Mouse (Mus musculus): ENCODE results near the gene Wasl. TPM values are rescaled to one million over a fixed set of nuclear protein-coding genes. Genes with fewer than 3 reads are reported as not detected.
A peak's percentile ranks its signal among the peaks of the same experiment; 100 is the strongest.

The Wasl gene
- polyA plus RNA-seq, 1 experiment from 2014 or later, result 48.4 TPM

DNA sequence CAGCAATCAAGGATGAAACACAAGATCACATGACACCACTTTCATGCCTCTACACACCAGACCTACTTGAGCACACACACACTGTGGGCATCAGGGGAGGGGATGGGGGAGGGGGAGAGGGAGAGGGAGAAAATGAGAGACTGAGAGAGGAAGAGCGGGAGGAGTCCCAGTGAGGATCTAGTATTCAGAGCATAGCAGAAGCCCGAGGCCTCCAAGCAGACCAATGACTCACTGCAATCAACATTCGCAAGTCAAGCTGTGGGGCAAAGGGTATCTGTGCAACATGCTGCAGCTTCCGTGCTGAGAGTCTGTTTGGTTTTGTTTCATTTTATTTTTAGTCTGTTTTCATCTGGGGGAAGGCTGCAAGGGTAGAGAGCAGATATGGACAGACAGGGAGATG, 32.7 kb downstream of the Wasl start:
- ATAC-seq (ENCODE audit: low FRiP score), result no peak
- Histone ChIP-seq H3K27me3 (ENCODE audit: control insufficient read depth, insufficient read depth, low read length) (no peaks in the 10 kb centered on the region), H3K36me3 (replicated peaks; ENCODE audit: control insufficient read depth, insufficient read depth) (peaks cover 18% of the 10 kb centered on the region), H3K4me2 (replicated peaks) (no peak overlapping the region), H3K27ac (no peak overlapping the region), H3K9me3 (ENCODE audit: control insufficient read depth, low read length) (no peaks in the 10 kb centered on the region), H3K4me3 (replicated peaks; ENCODE audit: low read length) (no peak overlapping the region), H3K4me1 (replicated peaks; ENCODE audit: control insufficient read depth, insufficient read depth, low read length) (no peaks in the 10 kb centered on the region), H3K9ac (no peak overlapping the region)
- 84% methylated on average over 4 of the region's 4 CpGs for WGBS
- no peak for DNase-seq (ENCODE audit: low spot score)

DNA sequence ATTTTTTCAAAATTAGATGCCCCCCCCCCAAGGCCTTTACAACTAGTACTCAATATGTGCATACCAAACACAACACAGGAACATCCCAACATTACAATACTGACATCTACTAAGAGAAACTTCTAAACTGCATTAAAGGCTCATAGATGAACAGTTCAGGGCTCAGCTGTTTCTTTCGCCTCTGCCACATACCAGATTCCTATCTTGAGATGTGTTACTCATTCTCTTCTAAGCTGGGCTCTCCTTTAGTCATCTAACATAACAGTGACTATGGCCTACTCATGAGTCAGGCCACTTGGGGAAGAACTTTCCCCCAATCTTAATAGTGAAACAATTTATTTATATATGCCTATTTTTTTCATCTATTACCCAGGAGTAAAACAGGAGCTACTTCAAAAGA, 36.3 kb downstream of the Wasl start:
- 79% methylated on average over 1 of the region's 1 CpGs for WGBS
- DNase-seq (ENCODE audit: low spot score) (no peak), ATAC-seq (ENCODE audit: low FRiP score) (no peak)
- Histone ChIP-seq H3K36me3 (replicated peaks; ENCODE audit: control insufficient read depth, insufficient read depth) (peaks cover 26% of the 10 kb centered on the region), H3K9ac (no peak overlapping the region), H3K9me3 (ENCODE audit: control insufficient read depth, low read length) (no peaks in the 10 kb centered on the region), H3K4me2 (replicated peaks) (no peak overlapping the region), H3K27ac (no peak overlapping the region), H3K27me3 (ENCODE audit: control insufficient read depth, insufficient read depth, low read length) (no peaks in the 10 kb centered on the region), H3K4me3 (replicated peaks; ENCODE audit: low read length) (no peak overlapping the region), H3K4me1 (replicated peaks; ENCODE audit: control insufficient read depth, insufficient read depth, low read length) (no peaks in the 10 kb centered on the region)

DNA sequence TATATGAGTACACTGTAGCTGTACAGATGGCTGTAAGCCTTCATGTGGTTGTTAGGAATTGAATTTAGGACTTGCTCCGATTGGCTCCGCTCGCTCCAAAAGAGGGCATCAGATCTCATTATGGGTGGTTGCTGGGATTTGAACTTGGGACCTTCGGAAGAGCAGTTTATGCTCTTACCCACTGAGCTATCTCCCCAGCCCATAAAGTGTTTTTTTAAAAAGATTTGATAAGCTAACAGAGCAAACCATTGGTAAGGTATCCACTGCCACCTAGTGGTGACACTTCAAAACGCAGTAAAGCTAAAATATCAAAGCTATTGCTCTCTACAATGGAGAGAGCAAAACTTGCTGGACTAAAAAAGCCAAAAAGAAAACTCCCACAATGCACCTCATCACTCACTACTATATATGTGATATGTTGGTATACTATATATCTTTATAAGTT, 37.2 kb downstream of the Wasl start:
- H3K9ac ChIP-seq, result no peak overlapping the region
- no peaks in the 10 kb centered on the region for H3K27me3 ChIP-seq (ENCODE audit: control insufficient read depth, insufficient read depth, low read length)
- WGBS, result 71% methylated on average over 5 of the region's 5 CpGs
- H3K27ac ChIP-seq, result no peak overlapping the region
- H3K4me2 ChIP-seq (replicated peaks), result no peak overlapping the region
- ATAC-seq (ENCODE audit: low FRiP score) (peak; percentile 65; the same call in 1 of the 2 replicates), DNase-seq (ENCODE audit: low spot score) (peak; percentile 85)
- peaks cover 24% of the 10 kb centered on the region for H3K36me3 ChIP-seq (replicated peaks; ENCODE audit: control insufficient read depth, insufficient read depth)
- no peaks in the 10 kb centered on the region for H3K4me1 ChIP-seq (replicated peaks; ENCODE audit: control insufficient read depth, insufficient read depth, low read length)
- H3K9me3 ChIP-seq (ENCODE audit: control insufficient read depth, low read length), result no peaks in the 10 kb centered on the region
- no peak overlapping the region for H3K4me3 ChIP-seq (replicated peaks; ENCODE audit: low read length)

DNA sequence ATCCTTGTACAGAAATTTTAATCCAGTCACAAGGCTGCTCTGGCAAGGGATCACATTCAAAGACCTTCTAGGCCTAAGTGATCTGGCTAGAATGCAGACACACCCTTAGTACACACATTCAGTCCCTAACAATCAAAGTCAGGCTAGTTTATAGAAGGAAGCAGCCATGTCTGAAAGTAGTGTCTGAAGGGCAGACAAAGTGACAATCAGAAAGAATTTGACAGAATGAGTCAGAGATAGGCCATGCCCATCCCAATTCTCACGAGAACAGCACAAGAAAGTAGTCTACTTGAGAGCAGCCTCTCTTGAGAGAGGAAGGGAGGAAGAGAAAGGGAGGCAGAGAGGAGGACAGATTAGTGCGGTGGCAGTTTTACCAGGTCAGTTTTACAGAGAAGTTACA, 42.7 kb downstream of the Wasl start:
- Histone ChIP-seq H3K9ac (no peak overlapping the region), H3K36me3 (replicated peaks; ENCODE audit: control insufficient read depth, insufficient read depth) (peaks cover 44% of the 10 kb centered on the region), H3K27ac (no peak overlapping the region), H3K4me3 (replicated peaks; ENCODE audit: low read length) (no peak overlapping the region), H3K9me3 (ENCODE audit: control insufficient read depth, low read length) (no peaks in the 10 kb centered on the region), H3K4me1 (replicated peaks; ENCODE audit: control insufficient read depth, insufficient read depth, low read length) (no peaks in the 10 kb centered on the region), H3K27me3 (ENCODE audit: control insufficient read depth, insufficient read depth, low read length) (no peaks in the 10 kb centered on the region), H3K4me2 (replicated peaks) (no peak overlapping the region)
- no peak for ATAC-seq (ENCODE audit: low FRiP score)
- no peak for DNase-seq (ENCODE audit: low spot score)
- 86% methylated on average over 2 of the region's 2 CpGs for WGBS

DNA sequence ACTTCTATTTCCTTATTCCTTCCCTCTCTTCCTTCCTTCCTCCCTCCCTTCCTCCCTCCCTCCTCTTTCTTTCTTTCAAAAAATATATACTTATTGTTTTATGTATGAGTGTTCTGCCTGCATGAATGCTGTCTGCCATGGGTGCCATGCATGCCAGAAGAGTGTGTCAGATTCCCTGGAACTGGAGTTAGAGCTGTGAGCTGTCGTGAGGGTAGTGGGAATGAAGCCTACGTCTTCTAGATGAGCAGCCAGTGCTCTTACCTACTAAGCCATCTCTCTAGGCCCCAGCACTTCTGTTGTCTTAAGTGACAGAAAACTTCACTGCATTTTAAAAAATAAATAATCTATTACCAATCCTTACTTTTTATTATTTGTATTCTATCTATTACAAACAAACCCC, 43.9 kb downstream of the Wasl start:
- Histone ChIP-seq H3K36me3 (replicated peaks; ENCODE audit: control insufficient read depth, insufficient read depth) (peaks cover 51% of the 10 kb centered on the region), H3K4me3 (replicated peaks; ENCODE audit: low read length) (no peak overlapping the region), H3K4me1 (replicated peaks; ENCODE audit: control insufficient read depth, insufficient read depth, low read length) (no peaks in the 10 kb centered on the region), H3K9me3 (ENCODE audit: control insufficient read depth, low read length) (no peaks in the 10 kb centered on the region), H3K27me3 (ENCODE audit: control insufficient read depth, insufficient read depth, low read length) (no peaks in the 10 kb centered on the region), H3K27ac (no peak overlapping the region), H3K4me2 (replicated peaks) (no peak overlapping the region), H3K9ac (no peak overlapping the region)
- DNase-seq (ENCODE audit: low spot score) (no peak), ATAC-seq (ENCODE audit: low FRiP score) (no peak)
- WGBS, result 94% methylated on average over 2 of the region's 2 CpGs

DNA sequence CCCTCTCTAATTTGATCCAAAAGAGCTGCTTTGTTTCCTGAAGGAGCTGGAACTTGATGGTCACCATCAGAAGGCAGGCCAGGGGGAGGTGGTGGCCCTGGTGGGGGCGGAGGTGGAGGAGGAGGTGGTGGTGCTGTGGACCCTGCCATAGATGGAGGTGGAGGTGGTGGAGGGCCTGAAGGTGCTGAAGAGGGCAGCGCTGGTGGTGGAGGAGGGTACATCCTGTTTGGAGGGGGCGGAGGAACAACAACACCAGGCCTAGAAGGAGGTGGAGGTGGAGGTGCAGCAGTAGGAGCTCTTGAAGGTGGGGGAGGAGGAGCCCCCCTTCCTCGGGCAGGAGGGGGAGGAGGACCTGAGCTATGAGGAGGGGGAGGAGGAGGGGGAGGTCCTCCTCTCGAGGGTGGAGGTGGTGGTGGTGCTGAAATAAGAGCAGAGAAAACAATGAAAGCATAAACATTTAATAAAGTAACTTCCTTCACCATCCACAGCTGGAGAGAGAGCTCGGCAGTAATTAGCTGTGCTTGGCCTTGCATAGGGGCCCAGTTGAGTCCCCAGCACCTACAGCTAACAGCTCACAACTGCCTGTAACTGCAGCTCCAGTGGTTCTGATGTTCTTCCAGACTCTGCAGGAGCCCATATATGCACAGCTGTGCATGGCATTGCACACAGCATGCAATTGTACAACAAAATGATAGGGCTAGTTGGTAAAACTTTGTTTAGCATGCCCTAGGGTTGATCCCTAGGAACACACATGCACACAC, 45.3 kb downstream of the Wasl start:
- WGBS, result 75% methylated on average over 6 of the region's 6 CpGs
- no peaks in the 10 kb centered on the region for H3K4me1 ChIP-seq (replicated peaks; ENCODE audit: control insufficient read depth, insufficient read depth, low read length)
- peak; percentile 48 for ATAC-seq (ENCODE audit: low FRiP score)
- H3K9me3 ChIP-seq (ENCODE audit: control insufficient read depth, low read length), result no peaks in the 10 kb centered on the region
- no peak for DNase-seq (ENCODE audit: low spot score)
- no peak overlapping the region for H3K9ac ChIP-seq
- no peak overlapping the region for H3K4me3 ChIP-seq (replicated peaks; ENCODE audit: low read length)
- peaks cover 63% of the 10 kb centered on the region for H3K36me3 ChIP-seq (replicated peaks; ENCODE audit: control insufficient read depth, insufficient read depth)
- H3K4me2 ChIP-seq (replicated peaks), result no peak overlapping the region
- H3K27ac ChIP-seq, result no peak overlapping the region
- H3K27me3 ChIP-seq (ENCODE audit: control insufficient read depth, insufficient read depth, low read length), result no peaks in the 10 kb centered on the region

DNA sequence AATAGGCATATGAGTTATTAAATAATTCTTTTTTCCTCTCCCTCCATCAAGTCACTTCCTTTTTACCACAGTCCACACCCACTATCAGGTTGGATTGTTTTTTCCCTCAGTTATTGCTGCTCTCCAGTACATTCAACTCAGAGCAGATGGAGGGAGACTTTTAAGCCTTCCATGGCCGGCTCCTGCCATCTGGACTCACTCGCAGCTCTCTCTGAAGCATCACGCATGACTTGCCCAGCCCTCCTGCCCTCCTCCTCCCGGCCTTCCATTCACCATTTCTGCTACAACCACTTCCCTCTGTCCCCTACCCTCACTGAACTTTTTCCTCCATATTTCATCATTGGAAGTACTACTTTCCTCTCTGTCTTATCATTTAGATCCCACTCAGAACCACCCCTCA, 48.1 kb downstream of the Wasl start:
- WGBS, result 86% methylated on average over 4 of the region's 4 CpGs
- DNase-seq (ENCODE audit: low spot score), result no peak

DNA sequence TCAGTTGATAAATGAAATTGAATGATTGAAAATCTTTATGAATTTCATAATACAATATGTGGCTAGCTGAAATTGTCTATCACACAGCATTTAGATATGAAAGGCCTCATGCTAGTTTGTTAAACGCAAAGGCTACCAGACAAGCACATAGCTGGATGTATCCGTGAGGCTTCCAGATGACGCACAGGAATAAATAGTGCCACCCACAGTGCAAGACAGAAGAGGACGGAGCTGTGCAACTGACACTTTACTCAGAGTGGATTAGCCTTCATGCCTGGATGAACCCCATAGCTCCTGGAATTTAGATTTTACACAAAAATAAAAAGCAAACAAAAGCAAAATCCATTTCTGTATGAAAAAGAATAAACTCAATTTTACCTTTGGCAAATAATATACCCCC, 50.9 kb downstream of the Wasl start:
- Histone ChIP-seq H3K27me3 (ENCODE audit: control insufficient read depth, insufficient read depth, low read length) (no peaks in the 10 kb centered on the region), H3K9me3 (ENCODE audit: control insufficient read depth, low read length) (no peaks in the 10 kb centered on the region), H3K4me2 (replicated peaks) (no peak overlapping the region), H3K4me3 (replicated peaks; ENCODE audit: low read length) (no peak overlapping the region), H3K36me3 (replicated peaks; ENCODE audit: control insufficient read depth, insufficient read depth) (peaks cover 56% of the 10 kb centered on the region), H3K9ac (no peak overlapping the region), H3K27ac (no peak overlapping the region), H3K4me1 (replicated peaks; ENCODE audit: control insufficient read depth, insufficient read depth, low read length) (no peaks in the 10 kb centered on the region)
- 72% methylated on average over 4 of the region's 4 CpGs for WGBS
- ATAC-seq (ENCODE audit: low FRiP score), result no peak
- no peak for DNase-seq (ENCODE audit: low spot score)

More for the DNA sequence above, 48.1 kb downstream of the Wasl start:
- no peak overlapping the region for H3K4me3 ChIP-seq (replicated peaks; ENCODE audit: low read length)
- no peaks in the 10 kb centered on the region for H3K27me3 ChIP-seq (ENCODE audit: control insufficient read depth, insufficient read depth, low read length)
- H3K9ac ChIP-seq, result no peak overlapping the region
- no peaks in the 10 kb centered on the region for H3K4me1 ChIP-seq (replicated peaks; ENCODE audit: control insufficient read depth, insufficient read depth, low read length)
- peaks cover 63% of the 10 kb centered on the region for H3K36me3 ChIP-seq (replicated peaks; ENCODE audit: control insufficient read depth, insufficient read depth)
- no peak overlapping the region for H3K27ac ChIP-seq
- ATAC-seq (ENCODE audit: low FRiP score), result no peak
- no peak overlapping the region for H3K4me2 ChIP-seq (replicated peaks)
- no peaks in the 10 kb centered on the region for H3K9me3 ChIP-seq (ENCODE audit: control insufficient read depth, low read length)

DNA sequence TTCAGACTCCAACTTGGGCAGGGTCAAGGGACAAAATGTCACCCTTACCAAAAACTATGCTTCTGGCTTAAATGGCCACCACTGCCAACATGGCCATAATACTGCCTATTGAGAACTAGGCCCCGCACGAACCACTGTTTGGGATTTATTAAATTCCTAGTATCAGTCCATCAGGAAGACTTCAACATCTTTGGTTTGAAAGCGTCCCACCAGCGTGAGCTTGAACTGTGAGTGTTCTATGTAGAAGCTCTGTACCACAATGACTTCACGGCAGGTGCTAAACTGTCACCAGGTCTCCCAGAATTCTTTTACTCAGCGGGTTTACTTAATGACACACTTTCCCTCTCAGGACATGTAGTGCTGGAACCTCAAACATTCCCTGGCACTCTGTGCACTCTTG, 51.5 kb downstream of the Wasl start:
- Histone ChIP-seq H3K9me3 (ENCODE audit: control insufficient read depth, low read length) (no peaks in the 10 kb centered on the region), H3K4me1 (replicated peaks; ENCODE audit: control insufficient read depth, insufficient read depth, low read length) (no peaks in the 10 kb centered on the region), H3K4me2 (replicated peaks) (no peak overlapping the region), H3K9ac (no peak overlapping the region), H3K27me3 (ENCODE audit: control insufficient read depth, insufficient read depth, low read length) (no peaks in the 10 kb centered on the region), H3K27ac (no peak overlapping the region), H3K4me3 (replicated peaks; ENCODE audit: low read length) (no peak overlapping the region), H3K36me3 (replicated peaks; ENCODE audit: control insufficient read depth, insufficient read depth) (peaks cover 56% of the 10 kb centered on the region)
- ATAC-seq (ENCODE audit: low FRiP score) (no peak), DNase-seq (ENCODE audit: low spot score) (no peak)
- 95% methylated on average over 6 of the region's 6 CpGs for WGBS
